Mouse (Mus musculus) neural tube, embryonic 14.5 days (tissue): ENCODE measurements around the gene Kif19a. TPM values are rescaled to one million over a fixed set of nuclear protein-coding genes. Genes with fewer than 3 reads are reported as not detected.

Experiments used
- ATAC-seq: fragments of 200-750 bp; cut with Nextera tagmentation; 2 replicates; pipeline ENCODE4 v1.8.0; 2017; ENCODE audit warnings: low read depth, mild to moderate bottlenecking, moderate TSS enrichment, moderate library complexity
- H3K27ac ChIP-seq: fragments of 300-500 bp; sonication (generic); 2 replicates; pipeline ENCODE4 v1.5.1; 2014; ENCODE audit warnings: low read depth, mild to moderate bottlenecking, control low read depth, low read length, moderate library complexity, mixed read lengths
- H3K27me3 ChIP-seq: fragments of 300-500 bp; sonication (generic); 2 replicates; pipeline ENCODE4 v1.6.1; 2014; ENCODE audit warnings: low read length; ENCODE audit not compliant: control insufficient read depth, insufficient read depth
- H3K36me3 ChIP-seq: fragments of 300-500 bp; sonication (generic); 2 replicates; pipeline ENCODE4 v1.6.1; 2014; ENCODE audit warnings: low read length, mixed read lengths; ENCODE audit not compliant: control insufficient read depth, insufficient read depth
- H3K4me1 ChIP-seq: fragments of 300-500 bp; sonication (generic); 2 replicates; pipeline ENCODE4 v1.6.1; 2014; ENCODE audit warnings: low read length; ENCODE audit not compliant: control insufficient read depth, insufficient read depth
- H3K4me2 ChIP-seq: fragments of 300-500 bp; sonication (generic); 2 replicates; pipeline ENCODE4 v1.6.1; 2014; ENCODE audit warnings: mild to moderate bottlenecking, low read depth, low read length, control low read depth
- H3K4me3 ChIP-seq: fragments of 300-500 bp; sonication (generic); 2 replicates; pipeline ENCODE4 v1.5.1; 2014; ENCODE audit warnings: low read depth, low read length, control low read depth, mixed read lengths
- H3K9ac ChIP-seq: fragments of 300-500 bp; sonication (generic); replicated peaks from 2 replicates; pipeline ENCODE4 v1.6.1; 2014; ENCODE audit warnings: low read depth, mild to moderate bottlenecking, control low read depth, low read length, mixed read lengths
- H3K9me3 ChIP-seq: fragments of 300-500 bp; sonication (generic); 2 replicates; pipeline ENCODE4 v1.6.1; 2016; ENCODE audit warnings: low read length; ENCODE audit not compliant: control insufficient read depth
- WGBS: fragments of 180-500 bp; shearing (Covaris S2); extraction: QIAGEN DNeasy Blood & Tissue Kit; methylation state at CpG from one replicate; pipeline ENCODE4 v1.1.7; 2014; 5-methylcytosine and 5-hydroxymethylcytosine counted together
- polyA plus RNA-seq: library from polyadenylated mRNA; unstranded; fragments of >200 nt; fragmentation: Nextera tagmentation; extraction: Ambion mirVana; gene quantifications from 2 replicates; pipeline ENCODE4 v1.2.1, GENCODE M21; 2014

The Kif19a gene
- polyA plus RNA-seq, 1 experiment from 2014 or later: 0.56 TPM

DNA sequence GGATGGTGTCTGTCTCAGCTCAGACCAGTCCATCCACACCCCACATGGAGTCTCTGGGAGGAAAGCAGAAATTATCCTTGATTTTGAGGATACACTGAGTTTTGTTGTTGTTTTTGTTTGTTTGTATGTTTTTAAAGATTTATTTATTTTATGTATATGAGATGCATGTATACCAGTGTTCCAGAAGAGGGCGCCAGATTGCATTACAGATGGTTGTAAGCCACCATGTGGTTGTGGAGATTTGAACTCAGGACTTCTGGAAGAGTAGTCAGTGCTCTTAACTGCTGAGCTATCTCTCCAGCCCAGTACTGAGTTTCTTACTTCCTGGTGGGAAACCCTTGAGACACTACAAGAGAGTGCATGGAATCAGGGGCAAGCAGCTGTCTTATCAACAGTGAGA, 44.2 kb downstream of the Kif19a start:
- no peak for ATAC-seq
- no peaks in the 10 kb centered on the region for H3K27me3 ChIP-seq
- WGBS: 88% methylated on average over 1 of the region's 1 CpGs

DNA sequence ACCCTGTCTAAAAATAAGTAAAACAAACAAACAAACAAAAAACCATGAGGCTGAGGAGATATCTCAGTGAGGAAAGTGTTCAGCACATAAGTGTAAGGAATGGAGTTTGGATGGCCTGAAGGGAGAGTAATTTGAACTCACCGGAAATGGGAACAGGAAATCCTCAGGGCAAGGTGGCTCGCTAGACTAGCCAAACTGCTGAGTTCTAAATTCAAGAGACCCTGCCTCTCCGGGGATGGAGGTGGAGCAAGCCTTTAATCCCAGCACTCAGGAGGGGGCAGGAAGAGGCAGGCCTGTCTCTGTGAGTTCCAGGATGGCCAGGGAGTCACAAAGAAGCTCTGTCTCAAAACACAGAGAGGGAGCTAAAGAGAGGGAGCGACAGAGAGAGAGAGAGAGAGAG, 45.2 kb downstream of the Kif19a start:
- Histone ChIP-seq H3K36me3 (no peaks in the 10 kb centered on the region), H3K4me3 (no peak overlapping the region), H3K4me2 (no peak overlapping the region), H3K4me1 (0 out of 2 replicates have a peak, but pooled peaks cover 3% of the 10 kb centered on the region), H3K27me3 (no peaks in the 10 kb centered on the region), H3K9me3 (no peaks in the 10 kb centered on the region), H3K27ac (no peak overlapping the region), H3K9ac (no peak overlapping the region)
- ATAC-seq: no peak
- WGBS: 29% methylated on average over 4 of the region's 4 CpGs

More for the DNA sequence above, 44.2 kb downstream of the Kif19a start:
- no peak overlapping the region for H3K9ac ChIP-seq
- no peak overlapping the region for H3K4me3 ChIP-seq
- H3K4me1 ChIP-seq: 0 out of 2 replicates have a peak, but pooled peaks cover 3% of the 10 kb centered on the region
- no peak overlapping the region for H3K27ac ChIP-seq
- no peaks in the 10 kb centered on the region for H3K9me3 ChIP-seq
- no peak overlapping the region for H3K4me2 ChIP-seq
- no peaks in the 10 kb centered on the region for H3K36me3 ChIP-seq

DNA sequence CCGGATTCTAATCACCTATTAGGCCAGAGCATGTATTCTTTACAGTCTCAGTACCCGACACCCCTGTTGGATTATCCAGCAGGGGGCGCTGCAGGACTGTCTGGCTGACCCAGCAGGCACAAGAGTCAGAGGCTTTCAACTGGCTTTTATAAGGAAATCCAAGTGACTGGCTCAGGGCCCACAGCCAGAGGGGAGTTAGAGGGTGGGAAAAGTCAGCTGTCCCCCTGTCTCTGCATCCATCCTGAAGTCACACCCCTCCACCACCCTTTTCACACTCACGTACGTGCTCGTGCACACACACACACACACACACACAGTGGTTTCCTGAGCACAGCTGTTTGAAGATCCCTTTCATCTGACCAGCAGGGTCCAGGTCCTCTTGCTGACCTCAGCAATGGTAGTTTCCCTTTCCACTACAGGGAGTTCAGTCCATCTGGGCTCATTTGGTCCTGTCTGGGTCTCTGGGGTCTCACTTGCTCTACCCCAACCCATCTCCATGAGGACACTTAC, 47.6 kb downstream of the Kif19a start:
- Histone ChIP-seq H3K9me3 (no peaks in the 10 kb centered on the region), H3K9ac (no peak overlapping the region), H3K4me3 (no peak overlapping the region), H3K36me3 (no peaks in the 10 kb centered on the region), H3K4me2 (no peak overlapping the region), H3K4me1 (no peaks in the 10 kb centered on the region), H3K27me3 (no peaks in the 10 kb centered on the region), H3K27ac (no peak overlapping the region)
- peak; percentile 69; the same call in 1 of the 2 replicates for ATAC-seq
- 14% methylated on average over 6 of the region's 6 CpGs for WGBS

- no peak overlapping the region for H3K4me3 ChIP-seq
- H3K9ac ChIP-seq: no peak overlapping the region
- H3K4me2 ChIP-seq: no peak overlapping the region
- no peak overlapping the region for H3K27ac ChIP-seq
- H3K4me1 ChIP-seq: no peaks in the 10 kb centered on the region
- no peaks in the 10 kb centered on the region for H3K27me3 ChIP-seq
- 81% methylated on average over 11 of the region's 11 CpGs for WGBS
- no peaks in the 10 kb centered on the region for H3K9me3 ChIP-seq
- H3K36me3 ChIP-seq: no peaks in the 10 kb centered on the region
- no peak for ATAC-seq
Observed at GRCm38 (mm10) chr11:114814873-114815592, 49.8 kb downstream of the Kif19a start.

DNA sequence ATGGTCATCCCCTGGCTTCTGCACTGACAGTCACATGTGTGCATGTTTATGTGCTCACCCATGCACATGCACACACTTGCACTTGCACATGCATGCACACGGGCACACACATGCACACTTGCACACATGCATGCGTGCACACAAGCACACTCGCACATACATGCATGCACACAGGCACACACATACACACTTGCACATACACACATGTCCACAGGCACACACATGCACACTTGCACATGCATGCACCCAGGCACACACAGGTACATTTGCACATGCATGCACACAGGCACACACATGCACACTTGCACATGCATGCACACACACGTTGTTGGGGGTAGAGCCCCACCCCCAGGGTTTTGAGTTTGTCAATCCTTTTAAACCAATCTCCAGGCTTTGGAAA, 51.7 kb downstream of the Kif19a start:
- no peak overlapping the region for H3K27ac ChIP-seq
- no peak overlapping the region for H3K9ac ChIP-seq
- H3K9me3 ChIP-seq: no peaks in the 10 kb centered on the region
- WGBS: 96% methylated on average over 4 of the region's 4 CpGs
- no peaks in the 10 kb centered on the region for H3K36me3 ChIP-seq
- no peak for ATAC-seq
- no peaks in the 10 kb centered on the region for H3K27me3 ChIP-seq
- H3K4me3 ChIP-seq: no peak overlapping the region
- H3K4me2 ChIP-seq: no peak overlapping the region
- H3K4me1 ChIP-seq: no peaks in the 10 kb centered on the region

GRCm38 (mm10) chr11:114818185-114818584, 53.0 kb downstream of the Kif19a start:
- no peaks in the 10 kb centered on the region for H3K27me3 ChIP-seq

GRCm38 (mm10) chr11:114819110-114819509, 53.9 kb downstream of the Kif19a start:
- H3K4me1 ChIP-seq: peaks cover 8% of the 10 kb centered on the region; the same call in 1 of the 2 replicates
- H3K9me3 ChIP-seq: no peaks in the 10 kb centered on the region
- H3K36me3 ChIP-seq: no peaks in the 10 kb centered on the region
- no peak overlapping the region for H3K4me3 ChIP-seq
- H3K27ac ChIP-seq: no peak overlapping the region
- ATAC-seq: no peak
- H3K4me2 ChIP-seq: no peak overlapping the region
- H3K27me3 ChIP-seq: no peaks in the 10 kb centered on the region
- 9% methylated on average over 2 of the region's 2 CpGs for WGBS
- no peak overlapping the region for H3K9ac ChIP-seq

More at GRCm38 (mm10) chr11:114818185-114818584, 53.0 kb downstream of the Kif19a start:
- Histone ChIP-seq H3K9me3 (no peaks in the 10 kb centered on the region), H3K27ac (no peak overlapping the region), H3K4me3 (no peak overlapping the region), H3K4me2 (no peak overlapping the region), H3K36me3 (no peaks in the 10 kb centered on the region), H3K9ac (no peak overlapping the region), H3K4me1 (peaks cover 3% of the 10 kb centered on the region; the same call in 1 of the 2 replicates)
- ATAC-seq: no peak
- 94% methylated on average over 7 of the region's 7 CpGs for WGBS

DNA sequence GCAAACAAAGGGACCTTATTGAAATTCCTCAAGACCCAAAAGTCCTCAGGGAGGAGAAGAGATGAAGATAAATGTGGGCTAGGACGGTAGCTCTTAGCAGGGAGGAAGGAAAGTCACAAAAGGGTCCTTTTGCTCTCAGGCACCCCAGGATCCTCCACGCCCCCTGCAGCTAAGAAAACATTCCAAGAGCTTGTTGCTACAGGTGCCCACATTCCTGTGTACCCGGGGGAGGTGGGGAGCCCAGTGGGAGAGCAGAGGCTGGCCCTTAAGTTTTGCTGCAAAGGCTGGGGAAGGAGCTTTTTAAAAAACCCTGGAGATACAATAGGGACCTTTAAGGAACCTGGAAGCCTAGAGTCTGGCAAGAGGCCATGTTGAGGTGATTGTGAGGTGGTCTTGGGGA, 55.3 kb downstream of the Kif19a start:
- Histone ChIP-seq H3K27ac (no peak overlapping the region), H3K27me3 (no peaks in the 10 kb centered on the region), H3K4me3 (no peak overlapping the region), H3K36me3 (no peaks in the 10 kb centered on the region), H3K9ac (no peak overlapping the region), H3K4me1 (peaks cover 8% of the 10 kb centered on the region; the same call in 1 of the 2 replicates), H3K9me3 (no peaks in the 10 kb centered on the region), H3K4me2 (no peak overlapping the region)
- 35% methylated on average over 3 of the region's 3 CpGs for WGBS
- no peak for ATAC-seq

DNA sequence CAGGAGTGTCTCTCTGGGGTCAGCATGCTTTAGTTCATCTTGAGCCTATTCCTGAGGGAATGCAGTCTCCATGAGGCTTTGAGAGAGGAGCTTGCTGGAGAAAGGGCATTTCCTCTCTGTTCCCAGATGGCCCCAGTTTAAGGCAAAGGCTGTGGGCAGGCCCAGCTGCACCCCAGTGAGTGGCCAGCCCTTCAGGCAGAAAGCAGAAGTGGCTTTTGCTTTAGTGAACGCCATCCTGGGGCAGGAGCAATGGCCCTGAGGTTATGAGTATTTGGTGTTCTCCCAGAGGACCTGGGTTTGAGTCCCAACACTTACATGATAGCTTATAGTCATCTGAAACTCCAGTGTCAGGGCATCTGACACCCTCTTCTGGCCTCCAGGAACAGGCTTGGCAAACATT, 56.1 kb downstream of the Kif19a start:
- no peak overlapping the region for H3K27ac ChIP-seq
- no peaks in the 10 kb centered on the region for H3K9me3 ChIP-seq
- H3K9ac ChIP-seq: no peak overlapping the region
- no peak overlapping the region for H3K4me2 ChIP-seq
- no peak for ATAC-seq
- H3K27me3 ChIP-seq: no peaks in the 10 kb centered on the region
- peaks cover 8% of the 10 kb centered on the region; the same call in 1 of the 2 replicates for H3K4me1 ChIP-seq
- H3K4me3 ChIP-seq: no peak overlapping the region
- no peaks in the 10 kb centered on the region for H3K36me3 ChIP-seq
- WGBS: 71% methylated on average over 1 of the region's 1 CpGs
